Mouse (Mus musculus) erythroblast, adult 5-6 weeks (primary cell): ENCODE measurements at regions not wholly inside any gene's neighbourhood (a gene's known extent, or its start where the extent isn't known, plus 50 kb on each side); places are given as distances from the start of the nearest gene placed in this dataset.

Source experiments
- ATAC-seq: replicated peaks from 2 replicates; pipeline ENCODE4 v1.8.0; 2016; ENCODE audit warnings: moderate number of reproducible peaks, mild to moderate bottlenecking, moderate TSS enrichment, inconsistent platforms; ENCODE audit not compliant: poor library complexity, low FRiP score, severe bottlenecking

DNA sequence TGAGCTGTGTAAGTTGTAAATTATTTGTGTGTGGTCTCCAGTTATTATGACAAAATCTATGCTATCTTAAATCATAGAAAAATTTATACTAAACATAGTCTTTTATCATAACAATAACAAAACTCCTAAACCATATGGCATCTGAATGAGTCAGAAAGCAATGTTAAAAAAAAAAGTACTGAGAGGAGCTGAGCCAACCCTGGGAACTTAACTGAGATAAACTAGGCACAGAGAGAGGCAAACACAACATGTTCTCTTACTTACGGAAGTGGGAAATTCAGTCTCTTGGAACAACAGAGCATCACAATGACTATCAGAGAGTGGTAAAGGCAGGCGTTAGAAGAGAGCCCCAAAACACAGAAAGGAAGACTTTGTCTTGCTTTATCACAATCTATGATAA is 691.7 kb downstream of the Ets1 start:
- ATAC-seq = no peak

DNA sequence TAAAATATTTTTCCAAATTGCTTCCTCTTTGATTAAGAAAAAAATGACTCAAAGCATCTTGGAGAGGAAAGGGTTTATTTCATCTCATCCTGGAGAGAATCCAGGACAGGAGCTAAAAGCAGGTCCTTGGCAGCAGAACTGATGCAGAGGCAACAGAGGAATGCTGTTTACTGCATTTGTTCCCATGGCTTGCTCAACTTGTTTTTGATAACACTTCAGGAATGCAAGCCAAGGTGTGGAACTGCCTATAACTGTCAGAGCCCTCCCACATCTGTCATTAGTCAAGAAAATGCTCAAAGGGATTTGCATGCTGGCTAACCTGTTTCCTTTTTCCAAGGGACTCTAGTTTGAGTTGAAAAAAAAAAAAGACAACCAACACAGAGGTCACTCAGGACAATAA is 714.2 kb downstream of the Ets1 start:
- no peak for ATAC-seq

DNA sequence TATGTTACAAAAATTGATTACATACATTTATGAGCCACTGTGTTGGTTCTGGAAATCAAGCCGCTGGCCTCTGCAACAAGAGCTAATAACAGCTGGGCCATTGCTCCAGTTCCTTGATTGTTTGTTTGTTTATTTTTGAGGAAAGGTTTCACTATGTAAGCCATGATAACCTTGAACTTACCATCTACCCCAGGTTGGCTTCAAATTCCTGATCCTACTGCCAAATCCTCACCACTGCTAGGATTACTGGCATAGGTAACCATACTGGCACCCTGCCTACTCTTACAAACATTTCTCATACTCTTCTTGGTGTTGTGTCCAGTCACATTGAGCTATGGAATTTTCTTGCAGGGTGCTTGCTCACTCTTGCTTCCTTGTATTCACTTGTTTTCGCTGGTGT is 720.6 kb downstream of the Ets1 start:
- no peak for ATAC-seq

DNA sequence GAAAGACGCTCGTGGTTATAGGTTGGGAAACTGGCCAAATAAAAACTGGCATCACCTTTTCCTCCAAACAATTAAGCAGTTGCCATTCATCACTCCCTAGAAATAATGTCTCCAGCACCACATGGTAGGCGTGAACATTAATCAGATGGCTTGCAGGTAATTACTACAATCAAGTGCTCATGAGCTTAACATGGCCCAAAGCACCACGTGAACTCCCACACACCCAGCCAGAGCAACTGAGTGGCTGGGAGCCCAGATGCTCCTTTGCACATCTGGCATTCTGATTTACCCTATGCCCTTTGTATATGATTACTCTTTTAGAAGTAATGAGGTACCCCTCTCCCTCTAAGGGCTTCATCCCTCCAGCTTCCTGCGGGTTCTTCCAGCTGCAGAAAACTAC is 724.9 kb downstream of the Ets1 start:
- no peak for ATAC-seq

DNA sequence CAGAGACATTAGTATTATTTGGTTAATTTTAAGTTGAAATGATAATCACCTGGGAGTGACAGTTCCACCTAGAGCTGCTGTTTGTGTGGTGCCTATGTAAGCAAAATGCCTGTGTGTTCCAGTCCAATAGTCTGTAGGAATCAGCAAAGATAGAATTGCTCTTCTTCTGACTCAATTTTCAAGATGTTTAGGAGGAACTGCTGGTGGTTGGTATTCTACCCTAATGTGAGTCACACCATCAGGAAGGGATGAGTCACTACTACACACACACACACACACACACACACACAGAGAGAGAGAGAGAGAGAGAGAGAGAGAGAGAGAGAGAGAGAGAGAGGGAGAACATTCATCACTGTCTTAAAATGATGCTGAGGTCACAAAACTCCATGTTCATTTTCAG is 753.1 kb downstream of the Ets1 start:
- ATAC-seq = no peak

DNA sequence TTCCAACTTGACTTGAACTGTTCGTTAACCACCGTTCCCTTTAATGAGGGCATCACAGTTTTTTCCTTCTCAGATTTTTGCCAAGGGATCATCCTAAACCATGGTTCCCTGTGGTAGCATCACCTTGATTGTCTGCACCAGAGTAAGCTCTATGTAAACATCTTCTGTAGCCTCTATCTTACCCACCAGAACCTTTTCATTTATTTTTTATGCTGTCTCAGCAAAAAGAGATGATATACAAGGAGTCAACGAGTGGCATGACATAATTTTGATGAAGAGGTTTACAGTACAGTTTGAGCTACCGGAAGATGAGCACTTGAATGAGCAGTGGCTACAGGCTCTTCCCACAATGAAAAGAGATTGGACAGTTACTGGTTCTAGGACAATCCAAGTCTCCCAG is 768.7 kb downstream of the Ets1 start:
- no peak for ATAC-seq

DNA sequence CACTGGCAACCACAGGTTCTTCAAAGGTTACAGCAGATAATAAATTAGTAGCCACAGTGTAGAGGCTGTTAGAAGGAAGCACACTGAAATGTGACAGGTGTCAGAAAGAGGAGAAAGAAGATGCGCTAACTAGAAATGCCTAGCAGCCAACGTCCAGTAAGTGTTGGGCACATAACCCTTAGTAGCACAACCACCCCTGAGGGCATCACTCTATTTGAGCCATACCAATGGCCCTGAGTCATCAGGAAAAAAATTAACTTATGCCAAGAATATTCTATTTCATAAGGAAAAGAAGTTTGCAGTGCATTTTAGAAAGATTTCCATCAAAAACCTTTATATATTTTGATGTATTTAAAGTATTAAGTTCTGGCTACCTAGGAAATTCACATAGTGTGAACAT is 771.5 kb downstream of the Ets1 start:
- no peak for ATAC-seq

DNA sequence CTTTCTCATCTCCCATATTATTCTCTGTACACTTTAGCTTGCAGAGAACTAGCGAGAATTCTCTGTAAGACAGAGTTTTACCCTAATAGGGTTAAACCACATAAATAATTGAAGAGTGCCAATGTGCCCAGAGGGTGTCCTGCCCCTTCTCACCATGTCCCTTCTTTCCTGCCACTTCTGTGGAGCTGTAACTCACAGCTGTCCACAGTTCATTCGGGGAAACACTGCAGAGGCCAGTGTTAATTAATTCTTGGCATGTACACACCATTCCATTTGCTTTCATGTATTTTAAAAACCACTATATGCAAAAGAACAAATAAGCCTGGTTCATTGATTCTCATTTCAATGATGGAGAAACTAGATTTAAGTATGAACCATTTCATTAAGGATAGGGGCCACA is 787.8 kb downstream of the Ets1 start:
- ATAC-seq = no peak

DNA sequence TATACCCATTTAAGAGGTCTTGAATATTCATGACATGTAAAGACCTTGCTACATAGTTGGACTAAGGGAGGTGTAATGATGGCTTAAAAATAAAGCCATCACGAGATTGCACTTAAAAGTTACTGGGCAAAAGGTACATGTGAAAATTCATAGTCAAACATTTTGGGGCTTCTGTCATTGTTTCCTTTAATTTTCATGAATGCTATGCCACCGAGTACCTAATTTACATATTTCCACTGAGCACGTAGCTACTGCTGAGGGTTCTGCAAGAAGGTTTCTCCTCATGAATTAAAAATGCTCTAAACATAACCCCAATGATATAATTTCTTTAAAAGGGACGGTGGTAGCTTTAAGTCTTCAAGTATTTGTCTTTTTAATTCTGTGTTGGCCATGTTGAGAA is 800.4 kb downstream of the Ets1 start:
- ATAC-seq = no peak

DNA sequence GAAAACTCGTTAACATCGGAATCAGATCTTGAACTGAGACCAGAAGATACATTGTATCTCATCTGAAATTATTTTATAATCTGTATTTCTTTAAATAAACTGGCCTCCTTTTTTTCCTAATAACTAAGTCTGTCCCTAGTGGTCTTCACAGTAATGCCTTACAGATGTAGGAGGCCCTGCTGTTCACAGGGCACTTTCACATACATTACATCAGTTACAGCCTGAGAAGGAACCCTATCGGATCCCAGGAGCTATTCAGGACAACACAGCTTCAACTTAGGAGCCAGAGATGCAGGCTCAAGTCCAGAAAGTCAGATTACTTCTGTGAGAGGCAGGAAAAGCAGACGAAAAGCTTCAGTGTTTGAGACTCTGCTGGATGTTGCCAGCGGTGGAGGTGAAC is 806.2 kb downstream of the Ets1 start:
- no peak for ATAC-seq

DNA sequence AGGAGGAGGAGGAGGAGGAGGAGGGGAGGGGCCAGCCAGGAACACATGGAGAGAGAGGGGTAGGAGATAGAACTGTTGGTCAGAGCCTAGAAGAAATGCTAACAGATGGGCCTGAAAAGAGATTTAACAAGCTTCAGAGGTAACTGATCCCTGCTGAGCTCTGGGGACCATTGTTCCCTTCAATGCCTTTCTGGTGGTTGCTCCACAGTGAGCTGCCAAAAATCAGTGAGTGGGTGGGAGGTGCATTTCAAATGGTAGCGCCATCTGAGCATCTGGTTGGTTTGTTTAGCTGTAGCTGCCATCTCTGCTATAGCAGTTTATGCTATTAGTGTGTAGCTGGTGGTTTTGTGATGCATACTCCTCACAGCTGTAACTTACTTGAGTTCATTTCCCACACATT is 809.9 kb downstream of the Ets1 start:
- no peak for ATAC-seq

DNA sequence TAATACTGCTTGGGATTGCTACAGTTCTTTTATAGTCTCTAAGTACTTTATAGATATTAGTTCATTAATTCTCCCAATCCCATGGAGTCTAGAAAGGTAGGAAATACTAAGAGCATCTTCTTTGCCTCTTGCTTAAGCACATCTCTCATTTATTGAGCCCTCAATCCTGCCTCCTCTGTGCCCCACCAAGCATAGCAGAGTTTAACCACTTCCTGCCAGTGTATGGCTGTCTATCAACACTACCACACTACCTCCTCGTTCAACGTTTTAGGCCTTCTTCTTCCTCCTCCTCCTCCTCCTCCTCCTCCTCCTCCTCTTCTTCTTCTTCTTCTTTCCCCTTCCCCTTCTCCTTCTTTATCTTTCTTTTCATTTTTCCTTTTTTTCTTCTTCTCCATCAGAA is 839.1 kb downstream of the Ets1 start:
- no peak for ATAC-seq

DNA sequence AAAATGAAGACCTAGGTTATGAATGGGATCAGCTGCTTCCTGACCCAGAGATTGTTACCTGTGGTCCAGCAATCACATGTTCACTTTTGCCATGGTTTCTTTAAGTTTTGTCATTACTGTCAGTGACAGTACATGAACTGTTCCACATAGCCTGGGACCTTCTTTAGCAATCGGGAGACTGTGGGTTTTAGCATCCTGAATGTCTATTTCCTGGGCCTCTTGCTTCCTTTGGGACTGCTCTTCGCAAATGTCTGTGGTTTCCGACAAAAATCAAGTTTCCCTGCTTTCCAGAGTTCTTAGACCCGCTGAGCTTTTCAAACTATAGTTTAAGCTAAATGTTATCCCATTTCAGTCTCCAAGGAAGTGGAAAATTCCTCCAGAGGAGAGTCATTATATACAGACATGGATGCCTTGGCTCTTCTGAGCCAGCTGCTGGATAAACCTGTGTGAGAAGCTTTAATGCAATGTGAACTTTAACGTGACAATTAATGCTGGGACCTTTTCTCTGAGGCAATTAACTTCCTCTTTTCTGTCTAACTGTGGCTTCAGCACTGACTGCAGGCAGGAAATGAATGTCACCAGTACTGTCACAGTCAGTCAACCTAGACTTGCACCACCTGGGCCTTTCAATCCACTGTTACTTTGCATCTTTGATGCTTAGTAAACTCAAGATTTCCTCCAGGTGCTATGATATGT is 847.0 kb downstream of the Ets1 start:
- ATAC-seq = no peak

DNA sequence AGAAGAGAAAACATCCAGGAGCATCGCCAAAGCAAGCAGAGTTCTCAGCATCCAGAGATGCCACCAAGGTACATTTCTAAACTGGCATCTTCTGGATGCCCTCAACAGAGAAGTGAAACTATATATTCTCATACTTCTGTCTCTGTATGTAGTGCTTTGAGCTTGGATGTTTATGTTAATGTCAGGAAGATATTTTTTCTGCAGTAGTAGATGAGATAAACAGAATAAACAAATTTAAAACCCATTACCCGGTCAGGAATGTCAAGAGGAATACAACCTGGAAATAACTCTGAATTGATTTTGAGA is 847.5 kb downstream of the Ets1 start:
- ATAC-seq = no peak

DNA sequence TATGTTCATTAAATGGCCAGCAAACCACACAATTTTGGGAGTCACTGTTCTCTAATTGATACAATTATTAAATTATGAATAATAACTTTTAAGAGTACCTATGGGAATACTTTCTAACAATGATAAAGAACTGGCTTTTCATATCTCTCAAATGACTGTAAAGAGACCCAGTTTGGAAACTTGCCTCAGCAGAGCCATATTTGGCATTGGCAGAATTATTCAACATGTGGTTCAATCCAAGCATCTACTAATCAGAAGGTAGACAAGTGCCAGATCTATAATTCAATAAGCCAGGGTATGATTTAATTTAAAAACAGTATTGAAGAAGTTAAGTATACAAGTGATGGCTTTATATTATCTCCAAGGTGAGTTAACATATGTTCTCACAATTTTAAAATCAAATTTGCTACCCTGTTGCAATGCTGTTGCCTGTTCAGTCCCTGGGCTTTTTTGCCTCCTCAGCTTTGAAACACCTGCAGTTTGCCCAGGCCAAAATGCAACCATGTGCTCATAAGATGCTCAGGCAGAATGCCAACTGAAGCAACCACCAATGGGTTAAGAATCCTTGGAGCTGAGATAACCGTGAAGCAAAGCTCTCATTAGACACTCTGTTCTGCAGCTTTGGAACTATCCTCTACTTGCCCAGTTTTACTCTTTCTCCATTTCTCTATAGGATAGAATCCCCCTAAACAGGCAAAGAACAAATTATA is 897.2 kb downstream of the Ets1 start:
- ATAC-seq = no peak

DNA sequence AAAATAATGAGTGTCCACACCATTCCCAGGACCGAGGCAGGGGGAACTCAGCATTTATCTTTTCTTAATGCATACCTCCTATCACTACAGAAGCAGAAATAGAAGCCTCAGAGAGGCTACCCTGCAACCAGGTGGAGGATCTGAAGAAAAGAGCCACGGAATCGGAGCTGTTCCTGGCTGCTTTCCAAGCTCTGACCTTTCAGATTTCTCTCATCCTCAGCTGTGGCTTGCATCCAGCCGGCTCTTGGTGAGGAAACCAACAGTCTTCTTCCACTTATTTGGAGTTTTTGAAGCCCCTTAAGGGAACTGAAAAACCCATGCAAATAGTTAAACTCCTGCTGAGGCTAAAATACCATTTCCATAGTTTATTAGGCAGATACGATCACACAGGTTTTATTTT is 907.3 kb downstream of the Ets1 start:
- no peak for ATAC-seq

DNA sequence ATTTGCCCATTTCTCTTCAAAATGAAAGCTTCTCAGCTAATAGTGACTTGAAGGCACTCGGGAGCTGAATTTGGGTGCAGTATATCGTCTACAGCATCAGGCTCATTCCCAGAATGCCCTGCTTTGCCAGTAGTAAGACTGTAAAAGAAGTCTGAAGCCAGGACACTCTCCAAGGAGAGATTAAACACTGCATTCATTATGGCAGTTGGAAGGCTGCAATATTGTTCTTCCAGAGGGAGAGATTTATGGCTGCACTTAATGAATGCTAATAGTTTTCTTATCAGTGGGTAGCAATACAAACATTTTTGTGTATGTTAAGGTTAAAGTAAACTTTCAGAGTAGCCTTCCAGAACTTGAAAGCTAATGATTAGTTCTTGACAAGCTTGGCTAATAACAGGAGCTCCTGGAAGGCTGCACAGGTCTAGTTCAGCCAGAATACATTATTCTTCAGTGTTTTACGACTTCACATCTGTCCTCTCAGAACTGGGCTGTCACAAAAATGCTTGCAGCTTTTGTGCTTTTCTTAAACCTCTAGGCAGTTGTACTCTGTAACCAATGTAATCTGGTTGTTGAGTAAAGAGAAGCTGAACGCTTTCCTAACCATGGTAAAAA is 910.2 kb downstream of the Ets1 start:
- no peak for ATAC-seq

DNA sequence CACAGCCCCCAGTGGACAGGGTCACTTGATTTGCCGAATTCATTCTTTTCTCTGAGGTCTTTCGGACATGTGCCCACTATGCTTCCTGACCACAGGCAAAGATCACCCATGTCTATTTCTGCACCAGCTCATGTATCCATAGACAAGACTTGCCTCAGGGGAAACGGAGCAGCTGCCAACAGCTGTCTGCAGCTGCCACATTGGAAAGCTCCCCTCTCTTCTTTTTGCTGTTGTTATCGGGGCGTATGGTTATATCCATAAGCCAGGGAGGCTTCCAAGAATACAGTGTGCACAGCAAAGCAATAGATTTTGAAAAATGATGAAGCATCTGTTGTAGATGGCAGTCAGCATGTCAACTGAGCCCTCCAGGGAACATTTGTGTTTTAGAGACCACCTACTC is 913.4 kb downstream of the Ets1 start:
- no peak for ATAC-seq

DNA sequence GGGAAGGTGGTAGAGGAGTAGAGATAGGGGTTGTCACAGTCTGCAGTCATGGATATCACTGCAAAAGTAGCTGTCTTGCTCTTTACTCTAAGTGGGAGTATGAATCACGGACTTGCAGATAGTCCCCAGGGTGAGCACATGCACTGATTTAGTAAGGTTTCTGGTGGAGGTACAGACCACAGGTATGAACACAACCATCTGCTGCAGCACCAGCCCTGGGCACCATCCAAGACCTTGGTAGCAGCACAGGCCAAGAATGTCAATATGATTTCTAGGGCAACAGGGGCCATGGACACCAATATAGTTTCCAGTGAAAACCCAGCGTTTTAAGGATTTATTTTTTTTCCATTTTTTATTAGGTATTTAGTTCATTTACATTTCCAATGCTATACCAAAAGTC is 913.7 kb upstream of the Kirrel3 start:
- no peak for ATAC-seq

DNA sequence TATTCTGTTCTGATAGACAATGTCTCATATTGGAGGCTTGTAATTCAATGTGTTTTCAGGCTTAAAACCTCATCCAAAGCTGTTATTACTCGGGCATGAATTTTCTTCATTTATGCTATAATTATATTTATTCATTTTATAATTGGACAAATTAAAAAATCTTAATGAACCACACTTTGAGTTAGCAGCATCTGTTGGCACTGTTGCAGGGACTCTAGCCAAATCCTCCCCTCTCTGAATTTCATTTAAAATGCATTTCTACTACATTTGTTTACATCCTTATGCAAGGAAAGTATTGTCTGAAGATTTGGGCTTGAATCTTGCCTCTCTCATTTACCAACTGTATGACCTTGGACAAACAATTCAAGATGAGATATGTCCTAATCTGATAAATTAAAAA is 874.2 kb upstream of the Kirrel3 start:
- no peak for ATAC-seq

DNA sequence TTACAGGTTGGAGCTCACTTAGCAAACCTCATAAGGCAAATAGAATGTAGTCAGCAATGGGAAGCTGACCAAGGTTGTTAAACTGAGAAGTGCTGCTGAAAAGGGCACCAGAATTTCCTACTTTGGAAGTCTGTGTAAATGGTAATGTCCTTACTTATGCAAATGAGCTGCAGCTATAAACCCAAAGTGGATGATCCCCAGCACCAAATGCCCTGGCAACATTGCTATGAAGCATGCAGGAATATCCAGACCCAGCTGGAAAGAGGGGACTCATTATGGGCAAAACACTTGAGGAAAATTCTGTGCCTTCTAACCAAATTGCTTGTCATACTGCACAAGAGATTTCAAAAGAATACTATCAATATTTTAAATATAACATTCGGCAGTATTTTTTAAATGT is 861.3 kb upstream of the Kirrel3 start:
- no peak for ATAC-seq
